Mouse (Mus musculus): ENCODE measurements around the gene Fut1. TPM values are rescaled to one million over a fixed set of nuclear protein-coding genes. Genes with fewer than 3 reads are reported as not detected.

The Fut1 gene
- polyA plus RNA-seq, 1 experiment, result 0.04 TPM

- Histone ChIP-seq H3K79me2 (ENCODE audit: control insufficient read depth, insufficient read depth) (no peaks in the 10 kb centered on the region), H3K27me3 (ENCODE audit: control insufficient read depth, insufficient read depth, insufficient read length) (no peaks in the 10 kb centered on the region), H3ac (ENCODE audit: control insufficient read depth, insufficient read length, low read depth) (no peak overlapping the region), H3K4me3 (ENCODE audit: insufficient read depth, poor library complexity, severe bottlenecking) (no peak overlapping the region), H3K79me3 (ENCODE audit: low read depth) (no peaks in the 10 kb centered on the region), H3K36me3 (ENCODE audit: control insufficient read depth, insufficient read depth) (no peaks in the 10 kb centered on the region)
- no peak for TF ChIP-seq MYOD1 (IDR thresholded peaks at IDR 0.05; ENCODE audit: control insufficient read depth, insufficient read length, low read depth)
- no peak for TF ChIP-seq FOSL1 (IDR thresholded peaks at IDR 0.05; ENCODE audit: insufficient read depth, low read length, poor library complexity, severe bottlenecking)
- TF ChIP-seq MYOG (IDR thresholded peaks at IDR 0.05; ENCODE audit: control insufficient read depth, extremely low read depth, insufficient read length), result no peak
- TF ChIP-seq CTCF (IDR thresholded peaks at IDR 0.05; ENCODE audit: control insufficient read depth, insufficient read depth, insufficient read length), result no peak
- TF ChIP-seq CEBPB (IDR thresholded peaks at IDR 0.05; ENCODE audit: low read depth), result no peak
- no peak for TF ChIP-seq MAX (IDR thresholded peaks at IDR 0.05)
- TF ChIP-seq USF1 (IDR thresholded peaks at IDR 0.05; ENCODE audit: low read depth), result no peak
These were observed 21.9 kb upstream of the Fut1 start for GRCm38 (mm10) chr7:45595176-45595575.

- Histone ChIP-seq H3ac (ENCODE audit: control insufficient read depth, insufficient read length, low read depth) (no peak overlapping the region), H3K27me3 (ENCODE audit: control insufficient read depth, insufficient read depth, insufficient read length) (no peaks in the 10 kb centered on the region), H3K4me3 (ENCODE audit: insufficient read depth, poor library complexity, severe bottlenecking) (no peak overlapping the region), H3K79me2 (ENCODE audit: control insufficient read depth, insufficient read depth) (no peaks in the 10 kb centered on the region), H3K36me3 (ENCODE audit: control insufficient read depth, insufficient read depth) (no peaks in the 10 kb centered on the region), H3K79me3 (ENCODE audit: low read depth) (no peaks in the 10 kb centered on the region)
- TF ChIP-seq MYOG (IDR thresholded peaks at IDR 0.05; ENCODE audit: control insufficient read depth, extremely low read depth, insufficient read length) (no peak), USF1 (IDR thresholded peaks at IDR 0.05; ENCODE audit: low read depth) (no peak), MYOD1 (IDR thresholded peaks at IDR 0.05; ENCODE audit: control insufficient read depth, insufficient read length, low read depth) (no peak), FOSL1 (IDR thresholded peaks at IDR 0.05; ENCODE audit: insufficient read depth, low read length, poor library complexity, severe bottlenecking) (no peak), CEBPB (IDR thresholded peaks at IDR 0.05; ENCODE audit: low read depth) (no peak), MAX (IDR thresholded peaks at IDR 0.05) (no peak)
These were observed 21.0 kb upstream of the Fut1 start for GRCm38 (mm10) chr7:45596107-45596506.

GRCm38 (mm10) chr7:45597013-45597412, 20.1 kb upstream of the Fut1 start:
- Histone ChIP-seq H3K36me3 (ENCODE audit: control insufficient read depth, insufficient read depth) (no peaks in the 10 kb centered on the region), H3K27me3 (ENCODE audit: control insufficient read depth, insufficient read depth, insufficient read length) (no peaks in the 10 kb centered on the region), H3ac (ENCODE audit: control insufficient read depth, insufficient read length, low read depth) (no peak overlapping the region), H3K4me3 (ENCODE audit: insufficient read depth, poor library complexity, severe bottlenecking) (no peak overlapping the region), H3K79me3 (ENCODE audit: low read depth) (no peaks in the 10 kb centered on the region), H3K79me2 (ENCODE audit: control insufficient read depth, insufficient read depth) (no peaks in the 10 kb centered on the region)
- TF ChIP-seq MYOG (IDR thresholded peaks at IDR 0.05; ENCODE audit: control insufficient read depth, extremely low read depth, insufficient read length) (no peak), FOSL1 (IDR thresholded peaks at IDR 0.05; ENCODE audit: insufficient read depth, low read length, poor library complexity, severe bottlenecking) (no peak), CTCF (IDR thresholded peaks at IDR 0.05; ENCODE audit: control insufficient read depth, insufficient read depth, insufficient read length) (no peak), CEBPB (IDR thresholded peaks at IDR 0.05; ENCODE audit: low read depth) (no peak), USF1 (IDR thresholded peaks at IDR 0.05; ENCODE audit: low read depth) (no peak), MYOD1 (IDR thresholded peaks at IDR 0.05; ENCODE audit: control insufficient read depth, insufficient read length, low read depth) (no peak), MAX (IDR thresholded peaks at IDR 0.05) (no peak)

GRCm38 (mm10) chr7:45597527-45597926, 19.6 kb upstream of the Fut1 start:
- Histone ChIP-seq H3K36me3 (ENCODE audit: control insufficient read depth, insufficient read depth) (no peaks in the 10 kb centered on the region), H3K79me2 (ENCODE audit: control insufficient read depth, insufficient read depth) (no peaks in the 10 kb centered on the region), H3K79me3 (ENCODE audit: low read depth) (no peaks in the 10 kb centered on the region), H3K4me3 (ENCODE audit: insufficient read depth, poor library complexity, severe bottlenecking) (no peak overlapping the region), H3K27me3 (ENCODE audit: control insufficient read depth, insufficient read depth, insufficient read length) (no peaks in the 10 kb centered on the region), H3ac (ENCODE audit: control insufficient read depth, insufficient read length, low read depth) (no peak overlapping the region)
- TF ChIP-seq MYOG (IDR thresholded peaks at IDR 0.05; ENCODE audit: control insufficient read depth, extremely low read depth, insufficient read length) (no peak), MYOD1 (IDR thresholded peaks at IDR 0.05; ENCODE audit: control insufficient read depth, insufficient read length, low read depth) (no peak), CTCF (IDR thresholded peaks at IDR 0.05; ENCODE audit: control insufficient read depth, insufficient read depth, insufficient read length) (no peak), MAX (IDR thresholded peaks at IDR 0.05) (no peak), USF1 (IDR thresholded peaks at IDR 0.05; ENCODE audit: low read depth) (no peak), FOSL1 (IDR thresholded peaks at IDR 0.05; ENCODE audit: insufficient read depth, low read length, poor library complexity, severe bottlenecking) (no peak), CEBPB (IDR thresholded peaks at IDR 0.05; ENCODE audit: low read depth) (no peak)

GRCm38 (mm10) chr7:45598960-45599879, 17.9 kb upstream of the Fut1 start:
- Histone ChIP-seq H3K79me2 (ENCODE audit: control insufficient read depth, insufficient read depth) (no peaks in the 10 kb centered on the region), H3K36me3 (ENCODE audit: control insufficient read depth, insufficient read depth) (no peaks in the 10 kb centered on the region), H3K27me3 (ENCODE audit: control insufficient read depth, insufficient read depth, insufficient read length) (no peaks in the 10 kb centered on the region), H3K79me3 (ENCODE audit: low read depth) (no peaks in the 10 kb centered on the region), H3ac (ENCODE audit: control insufficient read depth, insufficient read length, low read depth) (no peak overlapping the region), H3K4me3 (ENCODE audit: insufficient read depth, poor library complexity, severe bottlenecking) (no peak overlapping the region)
- TF ChIP-seq USF1 (IDR thresholded peaks at IDR 0.05; ENCODE audit: low read depth) (no peak), MAX (IDR thresholded peaks at IDR 0.05) (no peak), FOSL1 (IDR thresholded peaks at IDR 0.05; ENCODE audit: insufficient read depth, low read length, poor library complexity, severe bottlenecking) (no peak)
